Mouse (Mus musculus) T-helper 2 cell (primary cell): Measurements from ENCODE around the gene Rel.

Experiments used
- in situ Hi-C: fragments of 300-600 bp; cut with MboI, MseI; formaldehyde crosslinking; loops from one replicate; pipeline ENCODE4 v1.15.1; 2025; ENCODE audit warnings: high pct_unique_total_duplicates

Rel gene

GRCm38 (mm10) chr11:23753136-23753710 is 17.5 kb downstream of the Rel start:
- in situ Hi-C loops, result loop anchor here (5.0 kb wide), 1 partner anchor 99 kb away; no protein-coding TSS in a partner anchor

DNA sequence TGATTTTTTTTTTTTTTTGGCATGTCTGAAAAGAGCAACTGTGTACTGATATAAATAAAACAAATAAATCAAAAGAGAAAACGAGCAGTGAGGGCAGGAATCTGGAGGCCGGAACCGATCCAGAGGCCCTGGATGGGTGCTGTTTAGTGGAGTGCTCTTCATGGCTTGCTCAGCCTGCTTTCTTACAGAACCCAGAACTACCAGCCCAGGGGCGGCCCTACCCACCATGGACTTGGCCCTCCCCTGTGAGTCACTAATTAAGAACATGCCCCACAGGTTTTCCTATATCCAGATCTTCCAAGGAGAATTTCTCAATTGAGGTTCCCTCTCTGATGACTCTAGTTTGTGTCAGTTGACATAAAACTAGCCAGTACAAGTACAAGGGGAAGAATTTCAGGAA is 24.7 kb downstream of the Rel start:
- in situ Hi-C loops, result no loop called here

DNA sequence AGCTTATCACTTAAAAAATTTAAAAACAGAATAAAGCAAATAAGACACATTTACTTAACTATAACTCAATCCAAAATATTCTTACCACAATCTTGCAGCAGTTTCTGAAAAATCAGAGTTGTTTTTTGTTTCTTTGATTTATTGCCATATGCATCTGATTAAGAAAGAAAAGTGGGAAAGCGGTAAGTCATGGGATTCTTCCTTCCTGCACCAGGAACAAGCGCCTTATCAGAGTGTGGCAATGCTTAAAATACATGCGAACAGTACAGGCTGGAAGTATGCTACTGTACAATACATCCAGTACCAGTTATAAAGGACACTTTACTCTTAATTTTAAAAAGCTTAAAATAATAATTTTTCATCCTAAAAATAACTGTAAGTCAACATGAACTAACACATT is 26.4 kb downstream of the Rel start:
- in situ Hi-C loops, result no loop called here

DNA sequence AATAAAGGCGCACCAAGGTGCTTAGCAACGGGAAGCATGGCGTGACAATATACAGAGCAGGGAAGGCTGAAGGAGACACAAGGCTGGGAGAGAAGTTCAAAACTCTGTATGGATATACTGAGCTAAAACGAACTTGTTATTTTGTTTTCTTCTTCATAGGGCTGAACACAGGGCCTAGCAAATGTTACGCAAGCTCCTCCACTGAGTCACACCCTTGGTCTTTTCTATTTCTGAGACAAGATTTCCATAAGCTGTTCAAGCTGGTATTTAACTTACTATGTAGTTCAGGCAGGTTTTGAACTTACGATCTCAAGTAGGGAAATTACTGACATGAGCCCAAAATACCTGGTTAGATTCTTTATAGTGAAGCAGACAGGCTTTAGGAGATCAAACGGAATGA is 29.4 kb downstream of the Rel start:
- in situ Hi-C loops, result no loop called here

- in situ Hi-C loops, result no loop called here
Observed at GRCm38 (mm10) chr11:23740895-23741294, 29.9 kb downstream of the Rel start.

- in situ Hi-C loops, result no loop called here
Observed at GRCm38 (mm10) chr11:23735820-23736470, 34.8 kb downstream of the Rel start.

- in situ Hi-C loops, result no loop called here
Observed at GRCm38 (mm10) chr11:23734749-23735286, 36.0 kb downstream of the Rel start.

- in situ Hi-C loops, result no loop called here
Observed at GRCm38 (mm10) chr11:23732840-23733239, 37.9 kb downstream of the Rel start.

DNA sequence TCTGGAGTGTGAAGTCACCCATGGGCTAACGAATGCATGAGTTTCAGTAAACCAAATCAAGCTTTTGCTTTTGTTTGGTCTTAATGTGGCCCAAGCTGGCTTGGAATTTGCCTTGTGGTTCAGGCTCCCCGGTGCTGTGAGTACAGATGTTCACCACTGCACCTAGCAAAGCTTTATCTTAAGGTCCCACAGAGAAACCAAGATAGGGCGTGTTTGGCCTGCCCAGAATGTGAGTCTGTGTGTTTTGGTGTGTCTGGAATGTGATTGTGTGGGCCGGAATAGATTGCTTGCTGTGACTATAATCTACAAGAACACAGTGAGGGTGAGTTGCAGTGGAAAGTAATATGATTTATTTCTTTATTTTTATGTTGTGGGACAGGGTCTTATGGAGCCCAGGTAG is 40.6 kb downstream of the Rel start:
- in situ Hi-C loops, result no loop called here

- in situ Hi-C loops, result no loop called here
Observed at GRCm38 (mm10) chr11:23728186-23728585, 42.6 kb downstream of the Rel start.

- in situ Hi-C loops, result no loop called here
Observed at GRCm38 (mm10) chr11:23726441-23726840, 44.3 kb downstream of the Rel start.

- in situ Hi-C loops, result no loop called here
Observed at GRCm38 (mm10) chr11:23725850-23726249, 44.9 kb downstream of the Rel start.

- in situ Hi-C loops, result no loop called here
Observed at GRCm38 (mm10) chr11:23722326-23722725, 48.4 kb downstream of the Rel start.

DNA sequence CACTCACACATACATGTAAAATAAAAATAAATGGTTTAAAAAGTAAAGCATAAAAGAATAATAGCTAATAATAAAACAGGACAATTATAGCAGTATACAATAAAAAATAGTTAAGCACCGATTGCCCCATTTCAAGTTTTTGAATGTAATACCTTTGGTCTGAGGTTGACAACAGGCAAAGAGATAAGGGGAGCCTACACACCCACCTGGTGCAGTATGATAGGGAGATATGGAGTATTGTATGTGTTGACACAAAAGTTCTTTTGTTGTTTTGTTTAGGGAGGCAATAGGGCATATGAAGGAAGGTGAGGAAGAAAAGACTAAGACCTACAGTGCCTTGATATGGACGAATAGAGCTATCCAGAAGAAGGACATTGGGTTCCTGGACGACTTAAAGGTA is 50.9 kb downstream of the Rel start:
- in situ Hi-C loops, result no loop called here

DNA sequence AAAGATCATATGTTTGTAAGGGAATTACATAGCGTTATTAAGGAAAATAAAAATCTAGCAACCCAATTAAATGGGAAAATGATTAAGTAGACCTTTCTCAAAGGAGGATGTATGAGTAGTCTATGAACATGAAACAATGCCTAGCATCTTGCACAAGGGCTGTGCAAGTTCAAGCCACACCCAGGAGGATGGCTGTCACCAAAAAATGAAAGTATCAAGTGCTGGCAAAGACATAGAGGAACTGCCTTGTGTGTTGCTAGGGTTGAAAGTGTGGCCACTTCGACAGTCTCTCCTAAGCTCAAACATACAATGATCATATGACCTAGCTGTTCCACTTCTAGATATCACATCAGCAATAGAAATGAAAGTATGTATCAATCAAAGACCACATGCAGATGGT is 51.9 kb downstream of the Rel start:
- in situ Hi-C loops, result no loop called here

- in situ Hi-C loops, result no loop called here
Observed at GRCm38 (mm10) chr11:23712299-23712698, 58.5 kb downstream of the Rel start.

GRCm38 (mm10) chr11:23704604-23705294 is 66.0 kb downstream of the Rel start:
- in situ Hi-C loops, result no loop called here

GRCm38 (mm10) chr11:23701831-23702230 is 68.9 kb downstream of the Rel start:
- in situ Hi-C loops, result no loop called here

- in situ Hi-C loops, result no loop called here
Observed at GRCm38 (mm10) chr11:23699414-23700095, 71.2 kb downstream of the Rel start.

DNA sequence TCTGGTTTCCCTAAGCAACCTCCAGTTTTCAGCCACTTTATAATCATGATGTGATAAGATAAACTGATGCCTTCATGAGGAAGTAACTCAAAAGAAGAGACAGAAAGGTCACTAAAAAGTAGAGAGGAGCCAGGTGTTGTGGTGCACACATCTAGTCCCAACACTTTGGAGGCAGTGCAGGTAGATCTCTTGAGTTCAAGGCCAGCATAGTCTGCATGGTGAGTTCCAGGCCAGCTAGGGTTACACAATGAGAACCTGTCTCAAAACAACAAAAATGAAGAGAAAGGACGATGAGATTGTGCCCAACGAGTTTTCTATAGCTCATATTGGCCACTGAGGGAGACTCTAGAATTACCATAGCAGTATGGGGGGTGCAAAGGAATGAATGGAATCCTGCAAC is 72.2 kb downstream of the Rel start:
- in situ Hi-C loops, result no loop called here

DNA sequence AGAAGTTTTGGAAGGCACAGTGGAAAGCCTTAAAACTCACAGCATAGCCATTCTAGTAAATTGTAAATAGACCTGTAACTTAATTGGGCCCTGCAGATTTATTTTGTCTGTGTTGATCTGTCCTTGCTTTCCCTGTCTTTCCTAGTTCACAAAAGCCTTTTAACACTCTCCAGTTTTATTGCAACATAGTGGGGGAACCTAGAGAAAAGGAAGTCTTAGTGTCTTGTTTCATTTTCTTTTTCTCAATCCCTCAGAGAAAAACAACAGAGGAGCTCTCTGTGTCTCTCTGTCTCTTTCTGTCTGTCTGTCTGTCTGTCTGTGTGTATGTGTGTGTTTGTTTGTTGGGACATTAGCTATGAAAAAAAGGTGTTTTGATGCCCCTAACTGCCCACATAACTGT is 74.9 kb downstream of the Rel start:
- in situ Hi-C loops, result no loop called here

GRCm38 (mm10) chr11:23693286-23693685 is 77.5 kb downstream of the Rel start:
- in situ Hi-C loops, result no loop called here
